Mouse (Mus musculus) layer of hippocampus, adult 18-20 months (tissue): ENCODE results near the gene Slc15a1. TPM values are rescaled to one million over a fixed set of nuclear protein-coding genes. Genes with fewer than 3 reads are reported as not detected.
"Not testable (repeated sequence)": the region's sequence is repeated elsewhere in the genome, so short reads cannot be mapped to it uniquely, and the experiment has no call there.

Source experiments
- DNase-seq, 2 experiments: peaks; one replicate each; pipeline ENCODE4 v3.0.0; 2022; ENCODE audit warnings: low spot score in 2 of 2
- total RNA-seq, 2 experiments: library from RNA; stranded (reverse); gene quantifications; 2 replicates each; pipeline ENCODE4 v1.2.3; 2021

The Slc15a1 gene
- total RNA-seq, 2 experiments from 2014 or later = not detected

DNA sequence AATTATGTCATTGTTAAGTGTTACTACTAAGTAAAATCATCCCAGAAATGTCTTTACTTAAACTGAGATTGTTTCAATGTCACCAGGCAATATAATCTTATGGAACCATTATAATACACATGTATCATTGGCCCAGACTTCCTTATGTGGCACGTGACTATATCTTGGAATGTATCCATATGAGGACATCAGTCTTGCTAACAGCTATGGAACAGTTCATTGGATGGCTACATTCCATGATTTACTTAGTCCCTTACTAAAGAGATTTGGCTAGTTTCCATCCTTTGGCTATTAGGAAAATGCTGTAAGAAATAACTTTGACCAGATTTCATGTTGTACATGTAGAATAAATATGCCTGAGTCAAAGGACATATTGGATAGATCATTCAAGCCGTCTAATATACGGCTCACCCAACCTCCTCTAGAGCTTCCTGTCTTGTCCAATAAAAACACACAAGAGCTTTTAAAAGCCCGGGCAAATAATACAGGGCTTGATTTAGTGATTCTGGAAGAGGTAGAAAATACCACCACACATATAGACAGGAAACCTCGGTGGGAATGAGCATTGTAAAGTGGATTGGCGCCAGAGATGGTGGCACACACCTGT is 90.3 kb downstream of the Slc15a1 start:
- DNase-seq = no peak

DNA sequence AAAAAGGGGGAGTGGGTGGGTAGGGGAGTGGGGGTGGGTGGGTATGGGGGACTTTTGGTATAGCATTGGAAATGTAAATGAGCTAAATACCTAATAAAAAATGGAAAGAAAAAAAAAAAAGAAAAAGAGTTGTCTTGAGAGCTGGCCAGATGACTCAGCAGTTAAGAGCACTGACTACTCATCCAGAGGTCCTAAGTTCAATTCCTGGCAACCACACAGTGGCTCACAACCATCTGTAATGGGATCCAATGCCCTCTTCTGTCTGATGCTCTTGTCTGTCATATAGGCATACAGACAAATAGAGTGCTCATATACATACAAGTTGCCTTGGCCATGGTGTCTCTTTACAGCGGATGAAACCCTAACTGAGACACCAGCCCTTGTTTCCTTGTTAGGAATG is 91.3 kb downstream of the Slc15a1 start:
- DNase-seq = not testable (repeated sequence)

Other genes with a start within 250 kb of the Slc15a1 start
- gene Stk24, start 125.2 kb downstream of the Slc15a1 start, total RNA-seq = 10 to 100 TPM; 66.9 to 67.5 TPM